Mouse (Mus musculus): ENCODE data around the gene Tas2r114.

Gene Tas2r114

DNA sequence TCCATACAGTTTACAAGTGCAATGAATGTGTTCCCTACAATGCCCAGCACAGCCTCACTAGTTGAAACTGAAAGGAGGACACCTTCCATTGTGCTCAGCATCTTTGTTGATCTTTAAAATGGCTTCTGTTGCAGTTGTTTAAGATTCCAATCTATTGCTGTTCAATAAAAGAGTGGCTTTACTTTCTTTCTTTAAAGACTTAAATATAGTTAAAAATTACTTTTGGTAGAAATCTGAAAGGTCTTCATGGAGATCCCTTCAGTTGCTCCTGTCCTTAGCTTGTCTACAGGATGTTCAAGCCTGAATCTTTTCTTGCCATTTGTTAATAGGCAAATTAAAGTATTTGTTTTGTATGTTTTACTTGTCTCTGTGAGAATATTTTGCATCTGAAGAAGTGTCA is at the start of gene Tas2r114:
Gene Tas2r114 (minus strand): TSS at position 101 of the 400 bp plus-strand sequence.
- no peak for DNase-seq (ENCODE audit: low spot score)

DNA sequence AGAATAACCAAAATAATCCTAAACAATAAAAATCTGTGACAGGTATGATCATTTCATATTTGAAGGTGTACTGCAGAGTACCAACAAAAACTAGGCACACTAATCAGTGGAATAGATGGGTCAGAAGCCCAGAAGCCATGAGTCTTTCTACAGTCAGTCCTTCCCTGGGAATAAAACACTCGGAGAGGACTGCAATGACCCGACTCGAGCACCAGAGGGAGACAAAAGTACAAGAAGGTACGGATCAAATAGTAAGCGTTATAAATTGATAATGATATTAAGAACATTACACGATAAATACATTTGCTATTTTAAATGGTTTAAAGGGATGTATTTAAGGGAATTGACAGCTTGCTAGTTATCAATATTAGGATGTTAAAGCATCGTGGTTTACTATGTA is 22.9 kb upstream of the Tas2r114 start:
- no peak for DNase-seq (ENCODE audit: low spot score)

DNA sequence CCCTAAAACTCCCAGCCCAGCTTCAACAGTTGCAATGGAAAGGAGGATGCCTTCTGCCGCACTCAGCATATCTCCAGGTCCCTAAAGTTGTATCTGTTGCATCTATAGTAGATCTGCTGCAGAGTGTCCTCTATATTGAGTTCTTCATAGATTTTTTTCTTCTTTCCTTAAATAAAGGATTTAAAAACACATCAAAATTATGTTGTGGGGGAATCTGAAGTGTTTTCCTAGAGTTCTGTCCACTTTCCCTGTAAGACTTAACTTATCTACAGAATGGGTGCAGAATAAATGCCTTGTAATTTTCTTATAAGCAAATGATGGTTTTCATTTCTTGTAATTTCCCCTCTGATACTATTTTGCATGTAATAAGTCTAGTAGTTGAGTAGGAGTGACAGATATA is 2.5 kb downstream of the Tas2r114 start, which contains the start of gene Tas2r105:
Gene Tas2r105 (minus strand): TSS at position 101 of the 400 bp plus-strand sequence.
- no peak for DNase-seq (ENCODE audit: low spot score)

DNA sequence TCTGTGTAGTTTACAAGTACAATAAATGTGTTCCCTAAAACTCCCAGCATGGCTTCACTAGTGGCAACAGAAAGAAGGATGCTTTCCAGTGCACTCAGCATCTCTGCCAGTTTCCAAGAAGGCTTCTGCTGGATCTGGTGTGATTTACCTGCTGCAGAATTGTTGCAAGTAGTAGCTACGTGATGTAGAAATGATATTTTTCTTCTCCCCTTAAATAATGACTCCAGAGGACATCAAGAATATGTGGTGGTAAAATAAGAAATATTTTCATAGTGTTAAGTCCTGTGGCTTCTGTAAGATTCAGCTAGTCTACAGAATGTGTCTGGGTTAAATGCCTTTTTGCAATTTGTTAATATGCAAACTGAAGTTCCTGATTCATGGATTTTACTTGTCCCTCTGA is 4.2 kb downstream of the Tas2r114 start, which contains the start of gene Tas2r104:
Gene Tas2r104 (minus strand): TSS at position 101 of the 400 bp plus-strand sequence.
- no peak for DNase-seq (ENCODE audit: low spot score)

- DNase-seq (ENCODE audit: low spot score), result no peak
These were observed 11.1 kb downstream of the Tas2r114 start, which contains the start of gene Tas2r106 for GRCm38 (mm10) chr6:131678786-131679185. Gene Tas2r106 (minus strand): TSS chr6:131678886.

- no peak for DNase-seq (ENCODE audit: low spot score)
These were observed 29.8 kb downstream of the Tas2r114 start, which contains the start of gene Tas2r107 for GRCm38 (mm10) chr6:131660049-131660448. Gene Tas2r107 (minus strand): TSS chr6:131660149.

Data from yolk sac, embryonic 10.5 days (tissue).